Mouse (Mus musculus): ENCODE data around the gene Pef1. TPM values are rescaled to one million over a fixed set of nuclear protein-coding genes. Genes with fewer than 3 reads are reported as not detected.

Gene Pef1
- polyA plus RNA-seq, 1 experiment: 47.1 TPM

GRCm38 (mm10) chr4:130148405-130148804 is 46.0 kb downstream of the Pef1 start:
- Histone ChIP-seq H3K36me3 (ENCODE audit: control insufficient read depth, insufficient read depth, low read length) (no peaks in the 10 kb centered on the region), H3K27me3 (ENCODE audit: control insufficient read depth, insufficient read depth, low read length) (no peaks in the 10 kb centered on the region), H3K4me1 (ENCODE audit: control insufficient read depth, insufficient read depth, insufficient read length) (no peaks in the 10 kb centered on the region), H3K4me3 (ENCODE audit: extremely low read depth, insufficient read depth, insufficient read length) (no peak overlapping the region), H3K27ac (ENCODE audit: insufficient read depth, low read length) (no peak overlapping the region)
- DNase-seq (ENCODE audit: low read depth in 1 of 2, low spot score in 2 of 2): no peak
- TF ChIP-seq CTCF (IDR thresholded peaks at IDR 0.05; ENCODE audit: extremely low read depth, insufficient read depth, insufficient read length, insufficient replicate concordance) (no peak), POLR2A (IDR thresholded peaks at IDR 0.05; ENCODE audit: low read depth, low read length) (no peak)
- 7% methylated on average over 10 of the region's 10 CpGs for WGBS

- TF ChIP-seq CTCF (IDR thresholded peaks at IDR 0.05; ENCODE audit: extremely low read depth, insufficient read depth, insufficient read length, insufficient replicate concordance) (no peak), POLR2A (IDR thresholded peaks at IDR 0.05; ENCODE audit: low read depth, low read length) (no peak)
- no peak for DNase-seq (ENCODE audit: low read depth in 1 of 2, low spot score in 2 of 2)
- Histone ChIP-seq H3K36me3 (ENCODE audit: control insufficient read depth, insufficient read depth, low read length) (no peaks in the 10 kb centered on the region), H3K4me3 (ENCODE audit: extremely low read depth, insufficient read depth, insufficient read length) (no peak overlapping the region), H3K4me1 (ENCODE audit: control insufficient read depth, insufficient read depth, insufficient read length) (no peaks in the 10 kb centered on the region), H3K27me3 (ENCODE audit: control insufficient read depth, insufficient read depth, low read length) (no peaks in the 10 kb centered on the region), H3K27ac (ENCODE audit: insufficient read depth, low read length) (no peak overlapping the region)
- 84% methylated on average over 3 of the region's 3 CpGs for WGBS
These were observed 51.9 kb downstream of the Pef1 start for GRCm38 (mm10) chr4:130154250-130154649.

- no peak for TF ChIP-seq CTCF (IDR thresholded peaks at IDR 0.05; ENCODE audit: extremely low read depth, insufficient read depth, insufficient read length, insufficient replicate concordance)
- no peak for TF ChIP-seq POLR2A (IDR thresholded peaks at IDR 0.05; ENCODE audit: low read depth, low read length)
- Histone ChIP-seq H3K4me1 (ENCODE audit: control insufficient read depth, insufficient read depth, insufficient read length) (no peaks in the 10 kb centered on the region), H3K36me3 (ENCODE audit: control insufficient read depth, insufficient read depth, low read length) (no peaks in the 10 kb centered on the region), H3K27ac (ENCODE audit: insufficient read depth, low read length) (no peak overlapping the region), H3K4me3 (ENCODE audit: extremely low read depth, insufficient read depth, insufficient read length) (no peak overlapping the region), H3K27me3 (ENCODE audit: control insufficient read depth, insufficient read depth, low read length) (no peaks in the 10 kb centered on the region)
- DNase-seq (ENCODE audit: low read depth in 1 of 2, low spot score in 2 of 2): no peak
- 25% methylated on average over 12 of the region's 12 CpGs for WGBS
These were observed 54.5 kb downstream of the Pef1 start for GRCm38 (mm10) chr4:130156812-130157371.

- 75% methylated on average over 4 of the region's 4 CpGs for WGBS
- Histone ChIP-seq H3K36me3 (ENCODE audit: control insufficient read depth, insufficient read depth, low read length) (no peaks in the 10 kb centered on the region), H3K27ac (ENCODE audit: insufficient read depth, low read length) (no peak overlapping the region), H3K4me1 (ENCODE audit: control insufficient read depth, insufficient read depth, insufficient read length) (no peaks in the 10 kb centered on the region), H3K27me3 (ENCODE audit: control insufficient read depth, insufficient read depth, low read length) (no peaks in the 10 kb centered on the region), H3K4me3 (ENCODE audit: extremely low read depth, insufficient read depth, insufficient read length) (no peak overlapping the region)
- no peak for DNase-seq (ENCODE audit: low read depth in 1 of 2, low spot score in 2 of 2)
- TF ChIP-seq CTCF (IDR thresholded peaks at IDR 0.05; ENCODE audit: extremely low read depth, insufficient read depth, insufficient read length, insufficient replicate concordance): no peak
- TF ChIP-seq POLR2A (IDR thresholded peaks at IDR 0.05; ENCODE audit: low read depth, low read length): no peak
These were observed 59.0 kb downstream of the Pef1 start for GRCm38 (mm10) chr4:130161349-130161748.

GRCm38 (mm10) chr4:130163391-130163861 is 61.1 kb downstream of the Pef1 start:
- 11% methylated on average over 20 of the region's 20 CpGs for WGBS
- TF ChIP-seq CTCF (IDR thresholded peaks at IDR 0.05; ENCODE audit: extremely low read depth, insufficient read depth, insufficient read length, insufficient replicate concordance) (no peak), POLR2A (IDR thresholded peaks at IDR 0.05; ENCODE audit: low read depth, low read length) (no peak)
- no peak overlapping the region for H3K4me3 ChIP-seq (ENCODE audit: extremely low read depth, insufficient read depth, insufficient read length)
- H3K36me3 ChIP-seq (ENCODE audit: control insufficient read depth, insufficient read depth, low read length): no peaks in the 10 kb centered on the region
- H3K4me1 ChIP-seq (ENCODE audit: control insufficient read depth, insufficient read depth, insufficient read length): no peaks in the 10 kb centered on the region
- peak overlapping the region; percentile 33 for H3K27ac ChIP-seq (ENCODE audit: insufficient read depth, low read length)
- no peaks in the 10 kb centered on the region for H3K27me3 ChIP-seq (ENCODE audit: control insufficient read depth, insufficient read depth, low read length)
- no peak for DNase-seq (ENCODE audit: low read depth in 1 of 2, low spot score in 2 of 2)

- Histone ChIP-seq H3K27me3 (ENCODE audit: control insufficient read depth, insufficient read depth, low read length) (no peaks in the 10 kb centered on the region), H3K4me1 (ENCODE audit: control insufficient read depth, insufficient read depth, insufficient read length) (no peaks in the 10 kb centered on the region), H3K4me3 (ENCODE audit: extremely low read depth, insufficient read depth, insufficient read length) (no peak overlapping the region), H3K36me3 (ENCODE audit: control insufficient read depth, insufficient read depth, low read length) (no peaks in the 10 kb centered on the region), H3K27ac (ENCODE audit: insufficient read depth, low read length) (peak overlapping the region; percentile 33)
- TF ChIP-seq POLR2A (IDR thresholded peaks at IDR 0.05; ENCODE audit: low read depth, low read length): no peak
- TF ChIP-seq CTCF (IDR thresholded peaks at IDR 0.05; ENCODE audit: extremely low read depth, insufficient read depth, insufficient read length, insufficient replicate concordance): no peak
- DNase-seq (ENCODE audit: low read depth in 1 of 2, low spot score in 2 of 2): no peak
- 87% methylated on average over 6 of the region's 6 CpGs for WGBS
These were observed 61.8 kb downstream of the Pef1 start for GRCm38 (mm10) chr4:130164121-130164520.

GRCm38 (mm10) chr4:130166061-130166460 is 63.7 kb downstream of the Pef1 start:
- DNase-seq (ENCODE audit: low read depth in 1 of 2, low spot score in 2 of 2): no peak
- TF ChIP-seq CTCF (IDR thresholded peaks at IDR 0.05; ENCODE audit: extremely low read depth, insufficient read depth, insufficient read length, insufficient replicate concordance) (no peak), POLR2A (IDR thresholded peaks at IDR 0.05; ENCODE audit: low read depth, low read length) (no peak)
- Histone ChIP-seq H3K27ac (ENCODE audit: insufficient read depth, low read length) (no peak overlapping the region), H3K36me3 (ENCODE audit: control insufficient read depth, insufficient read depth, low read length) (no peaks in the 10 kb centered on the region), H3K4me1 (ENCODE audit: control insufficient read depth, insufficient read depth, insufficient read length) (no peaks in the 10 kb centered on the region), H3K4me3 (ENCODE audit: extremely low read depth, insufficient read depth, insufficient read length) (no peak overlapping the region), H3K27me3 (ENCODE audit: control insufficient read depth, insufficient read depth, low read length) (no peaks in the 10 kb centered on the region)
- WGBS: 84% methylated on average over 18 of the region's 18 CpGs

All from spleen, adult 2 months (tissue).